Mouse (Mus musculus) ES-E14 (cell line): ENCODE measurements at regions not wholly inside any gene's neighbourhood (a gene's known extent, or its start where the extent isn't known, plus 50 kb on each side); places are given as distances from the start of the nearest gene placed in this dataset.
"Not testable (repeated sequence)": the region's sequence is repeated elsewhere in the genome, so short reads cannot be mapped to it uniquely, and the experiment has no call there.

Source experiments
- DNase-seq: peaks from one replicate; pipeline ENCODE4 v3.0.0-alpha.2; 2013; ENCODE audit warnings: low read depth, low spot score
- H3K27ac ChIP-seq: 2 replicates; pipeline ENCODE4 v1.5.1; 2012; ENCODE audit warnings: low read depth, mild to moderate bottlenecking, low read length, moderate library complexity, mixed read lengths; ENCODE audit not compliant: poor library complexity, insufficient read depth, severe bottlenecking
- H3K36me3 ChIP-seq: 2 replicates; pipeline ENCODE4 v1.6.1; 2012; ENCODE audit warnings: mild to moderate bottlenecking, low read length, moderate library complexity, mixed read lengths; ENCODE audit not compliant: control insufficient read depth, poor library complexity, insufficient read depth, severe bottlenecking
- H3K4me1 ChIP-seq, 2 experiments: fragments of 150-350 bp in 1 of 2; sonication (generic) in 1 of 2; 2 replicates each; pipeline ENCODE4 v1.6.1; 2012; ENCODE audit warnings: low read length in 2 of 2, mild to moderate bottlenecking in 1 of 2, mixed read lengths in 1 of 2; ENCODE audit not compliant: control insufficient read depth in 2 of 2, insufficient read depth in 2 of 2, poor library complexity in 1 of 2
- H3K4me3 ChIP-seq, 2 experiments: fragments of 150-350 bp in 1 of 2; sonication (generic) in 1 of 2; 2 replicates each; pipeline ENCODE4 v1.5.1; 2012; ENCODE audit warnings: low read length in 2 of 2, low read depth in 1 of 2, mild to moderate bottlenecking in 1 of 2, mixed read lengths in 1 of 2; ENCODE audit not compliant: insufficient read depth in 1 of 2, poor library complexity in 1 of 2, severe bottlenecking in 1 of 2
- H3K9ac ChIP-seq: 2 replicates; pipeline ENCODE4 v1.6.1; 2012; ENCODE audit warnings: low read depth, mild to moderate bottlenecking, low read length, mixed read lengths; ENCODE audit not compliant: poor library complexity, insufficient read depth, severe bottlenecking
- H3K9me3 ChIP-seq: fragments of 150-350 bp; sonication (generic); 2 replicates; pipeline ENCODE4 v1.6.1; 2012; ENCODE audit warnings: low read depth, mild to moderate bottlenecking, low read length; ENCODE audit not compliant: control insufficient read depth, insufficient read depth
- CHD2 ChIP-seq: IDR thresholded peaks from 2 replicates; pipeline ENCODE4 v1.6.1; 2014; ENCODE audit warnings: mild to moderate bottlenecking, low read depth, low read length, inconsistent platforms
- HCFC1 ChIP-seq: IDR thresholded peaks from 2 replicates; pipeline ENCODE4 v1.6.1; 2012; ENCODE audit warnings: low read length, inconsistent platforms, borderline replicate concordance; ENCODE audit not compliant: insufficient read depth
- MAFK ChIP-seq: IDR thresholded peaks from 2 replicates; pipeline ENCODE4 v1.6.1; 2014; ENCODE audit warnings: mild to moderate bottlenecking, low read depth, low read length, inconsistent platforms; ENCODE audit not compliant: insufficient read depth
- ZC3H11A ChIP-seq: IDR thresholded peaks from 2 replicates; pipeline ENCODE4 v1.6.1; 2012; ENCODE audit warnings: low read depth, mild to moderate bottlenecking, inconsistent platforms, low read length, borderline replicate concordance
- ZNF384 ChIP-seq: IDR thresholded peaks from 2 replicates; pipeline ENCODE4 v1.6.1; 2012; ENCODE audit warnings: low read depth, low read length, inconsistent platforms
- in situ Hi-C, 2 experiments: fragments of 600-800 bp; cut with MboI; formaldehyde crosslinking; loops; one replicate each; pipeline ENCODE4 v1.15.1; 2025; ENCODE audit warnings: low sequenced_read_pairs in 2 of 2, inconsistent platforms in 1 of 2; ENCODE audit not compliant: unreplicated experiment in 2 of 2

DNA sequence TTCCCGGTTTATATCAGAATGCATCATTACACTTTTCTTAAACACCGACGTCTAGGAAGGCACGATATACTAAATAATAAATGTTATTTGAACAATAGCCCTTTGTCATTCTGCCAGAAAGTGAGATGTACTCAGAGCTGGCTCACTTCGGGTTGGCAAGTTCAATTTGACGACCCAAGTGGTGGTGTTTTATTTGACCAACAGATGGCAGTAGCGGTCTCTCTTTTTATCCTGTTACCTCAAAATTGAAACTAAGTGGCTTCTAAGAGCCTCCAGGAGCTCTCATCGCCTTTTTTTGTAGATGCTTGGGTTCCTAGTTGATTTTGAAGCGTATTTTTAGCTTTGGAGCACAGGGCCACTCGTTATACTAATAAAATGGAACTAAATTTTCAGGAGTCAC lies 66.7 kb upstream of the Chmp2b start:
- H3K4me1 ChIP-seq, result no peaks in the 10 kb centered on the region
- no peaks in the 10 kb centered on the region for H3K9me3 ChIP-seq
- no peak overlapping the region for H3K9ac ChIP-seq
- H3K36me3 ChIP-seq, result no peaks in the 10 kb centered on the region
- in situ Hi-C loops, result loop anchor here (10.0 to 25.0 kb wide), 2 partner anchors 376 to 383 kb away; no protein-coding TSS in a partner anchor
- H3K4me3 ChIP-seq, result no peak overlapping the region
- TF ChIP-seq ZC3H11A (peak; percentile 69; the same call in 1 of the 2 replicates), CHD2 (no peak)
- no peak overlapping the region for H3K27ac ChIP-seq
- peak; percentile 77 for DNase-seq

DNA sequence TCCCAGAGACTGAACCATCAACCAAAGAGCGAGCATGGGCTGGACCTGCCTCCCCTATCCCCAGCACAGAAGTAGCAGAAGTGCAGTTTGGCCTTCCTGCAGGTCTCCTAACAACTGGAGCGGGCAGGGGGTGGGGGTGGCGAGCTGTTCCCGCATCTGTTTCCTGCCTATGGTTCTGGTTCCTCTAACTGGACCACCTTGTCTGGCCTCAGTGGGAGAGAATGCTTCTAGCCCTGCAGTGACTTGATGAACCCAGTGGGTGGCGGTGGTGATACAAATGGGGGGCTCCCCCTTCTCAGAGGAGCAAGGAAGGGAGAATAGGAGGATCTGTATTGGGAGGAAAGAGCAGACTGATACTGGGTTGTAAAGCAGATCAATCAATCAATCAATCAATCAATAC lies 69.2 kb upstream of the Chmp2b start:
- in situ Hi-C loops, result loop anchor here in 1 of 2 experiments (25.0 kb wide), 1 partner anchor 381 kb away; no protein-coding TSS in a partner anchor
- Histone ChIP-seq H3K9ac (no peak overlapping the region), H3K36me3 (no peaks in the 10 kb centered on the region), H3K4me1 (no peaks in the 10 kb centered on the region), H3K9me3 (no peaks in the 10 kb centered on the region), H3K27ac (no peak overlapping the region), H3K4me3 (no peak overlapping the region)
- DNase-seq, result peak; percentile 42
- TF ChIP-seq HCFC1, result no peak
- no peak for TF ChIP-seq CHD2
- no peak for TF ChIP-seq ZNF384
- TF ChIP-seq ZC3H11A, result no peak
- no peak for TF ChIP-seq MAFK

DNA sequence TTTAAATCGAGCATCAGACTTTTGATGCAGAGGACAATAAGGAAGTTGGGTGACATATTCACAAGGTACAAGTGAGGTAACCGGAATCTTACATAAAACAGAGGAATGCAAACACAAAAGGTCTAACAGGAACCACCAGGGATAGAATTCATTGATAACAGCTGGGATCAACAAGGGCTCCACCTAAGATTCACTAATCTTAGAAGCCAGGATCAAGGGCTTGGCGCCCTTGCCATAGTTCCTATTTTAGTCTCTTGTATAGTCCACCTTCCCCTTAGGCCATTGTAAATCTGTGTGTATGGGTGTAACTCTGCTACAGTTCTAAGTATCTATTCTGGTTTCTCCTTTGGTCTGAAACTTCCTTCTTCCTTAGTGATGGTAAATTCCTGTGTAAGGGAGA lies 84.2 kb upstream of the Chmp2b start:
- DNase-seq, H3K9me3 ChIP-seq, H3K4me1 ChIP-seq, H3K36me3 ChIP-seq, H3K9ac ChIP-seq, H3K4me3 ChIP-seq: not testable (repeated sequence)
- in situ Hi-C loops, result loop anchor here in 1 of 2 experiments (25.0 kb wide), 1 partner anchor 366 kb away; no protein-coding TSS in a partner anchor
- peak overlapping the region; percentile 66; the same call in 1 of the 2 replicates for H3K27ac ChIP-seq

DNA sequence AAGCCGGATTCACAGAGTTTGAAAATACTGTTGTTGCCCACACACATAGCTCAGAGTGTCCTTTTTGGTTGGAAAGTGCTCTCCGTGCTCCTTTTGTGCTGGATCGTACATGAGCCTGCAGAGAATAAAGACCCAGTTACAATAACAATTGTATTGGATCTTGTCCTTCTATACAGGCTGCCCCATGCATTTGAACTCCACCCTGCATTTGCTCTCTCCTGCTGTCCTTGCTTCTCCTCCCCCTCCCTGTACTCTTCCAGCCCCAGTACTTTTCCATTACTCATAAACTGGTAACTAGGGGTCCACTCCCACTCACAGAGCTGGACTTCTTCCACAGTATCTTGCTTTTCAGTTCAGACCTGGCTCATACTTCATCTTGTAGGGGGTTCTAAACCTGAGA lies 86.5 kb upstream of the Chmp2b start:
- in situ Hi-C loops, result loop anchor here in 1 of 2 experiments (25.0 kb wide), 1 partner anchor 363 kb away; no protein-coding TSS in a partner anchor
- peak overlapping the region; percentile 80; the same call in 1 of the 2 replicates for H3K27ac ChIP-seq
- peak; percentile 52 for DNase-seq

DNA sequence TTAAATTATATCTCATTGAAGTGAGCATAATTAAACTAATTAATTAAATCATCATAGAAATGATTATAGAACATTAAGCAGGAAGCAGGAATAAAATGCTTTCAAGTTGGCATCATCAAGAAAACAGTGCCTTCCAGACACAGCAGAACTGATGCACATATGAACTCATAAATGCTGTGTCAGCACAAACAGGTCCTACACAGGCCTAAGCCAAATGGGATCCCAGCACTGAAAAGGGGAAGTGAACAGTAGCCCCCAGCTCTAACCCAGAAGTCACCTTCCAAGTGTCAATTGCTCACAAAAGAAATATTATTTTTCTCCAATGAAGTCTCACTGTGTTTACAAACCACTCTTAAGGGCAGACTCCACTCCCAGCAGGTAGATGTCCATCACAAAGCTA lies 93.0 kb upstream of the Chmp2b start:
- H3K36me3 ChIP-seq, result no peaks in the 10 kb centered on the region
- no peaks in the 10 kb centered on the region for H3K9me3 ChIP-seq
- H3K4me1 ChIP-seq, result peaks cover 0 to 2% of the 10 kb centered on the region in 2 experiments; a peak in 1 of 4 replicates
- in situ Hi-C loops, result no loop called here
- no peak for TF ChIP-seq ZNF384
- TF ChIP-seq HCFC1, result no peak
- TF ChIP-seq MAFK, result peak; percentile 94
- no peak for TF ChIP-seq CHD2
- no peak for TF ChIP-seq ZC3H11A
- DNase-seq, result no peak
- no peak overlapping the region for H3K27ac ChIP-seq
- H3K4me3 ChIP-seq, result no peak overlapping the region
- no peak overlapping the region for H3K9ac ChIP-seq

More for the DNA sequence above, 86.5 kb upstream of the Chmp2b start:
- H3K36me3 ChIP-seq, result no peaks in the 10 kb centered on the region
- no peak overlapping the region; the same call in 1 of the 2 replicates for H3K9ac ChIP-seq
- TF ChIP-seq MAFK (no peak), ZC3H11A (no peak), CHD2 (no peak), ZNF384 (no peak), HCFC1 (no peak)
- H3K4me1 ChIP-seq, result peaks cover 0 to 7% of the 10 kb centered on the region in 2 experiments; a peak in 1 of 4 replicates
- H3K9me3 ChIP-seq, result no peaks in the 10 kb centered on the region
- H3K4me3 ChIP-seq, result no peak overlapping the region
